Mouse (Mus musculus) layer of hippocampus, adult 11-12 months (tissue): ENCODE results near the gene Cnp.
"Not testable (repeated sequence)": the region's sequence is repeated elsewhere in the genome, so short reads cannot be mapped to it uniquely, and the experiment has no call there.

ENCODE experiments used
- DNase-seq: peaks from one replicate; pipeline ENCODE4 v3.0.0; 2022; ENCODE audit warnings: low spot score

Cnp gene

DNA sequence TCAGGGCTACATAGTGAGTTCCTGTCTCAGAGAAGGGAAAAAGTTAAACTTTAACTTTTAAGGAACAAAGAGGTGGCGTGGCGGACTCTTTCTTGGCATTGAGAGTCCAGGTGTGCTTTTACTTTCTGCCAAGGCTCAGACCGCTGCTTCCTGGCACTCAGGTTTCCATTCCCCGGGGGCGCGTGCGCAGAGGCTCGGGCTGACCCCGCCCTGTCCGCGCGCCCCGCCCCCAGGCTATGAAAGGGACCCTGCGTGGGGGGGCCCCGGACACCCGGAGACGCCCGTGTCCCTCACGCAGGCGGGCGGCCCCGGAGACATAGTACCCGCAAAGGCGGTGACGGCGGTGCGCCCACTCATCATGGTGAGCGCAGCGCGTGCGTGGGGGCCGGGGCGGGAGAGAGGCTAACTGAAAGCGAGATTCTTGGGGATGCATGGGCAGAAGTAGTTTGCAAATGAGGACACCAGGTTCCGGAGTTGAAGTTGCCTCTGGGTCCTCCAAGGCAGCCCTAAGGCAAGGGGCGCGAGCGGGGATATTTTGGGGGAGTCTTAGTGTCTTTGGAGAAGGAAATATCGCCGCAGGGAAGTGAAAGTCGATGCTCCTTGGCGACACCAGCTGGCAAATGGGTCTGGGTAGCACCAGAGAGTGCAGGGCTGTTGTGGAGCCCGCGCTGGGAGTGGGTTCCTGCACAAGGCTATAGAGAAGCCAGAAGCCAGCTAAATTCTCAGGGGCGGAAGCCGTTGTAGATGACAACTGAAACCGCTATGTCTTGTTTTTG is at the start of gene Cnp:
TSS of gene Cnp (plus strand) at position 197 of the 776 bp plus-strand sequence.
- peak; percentile 73 for DNase-seq

DNA sequence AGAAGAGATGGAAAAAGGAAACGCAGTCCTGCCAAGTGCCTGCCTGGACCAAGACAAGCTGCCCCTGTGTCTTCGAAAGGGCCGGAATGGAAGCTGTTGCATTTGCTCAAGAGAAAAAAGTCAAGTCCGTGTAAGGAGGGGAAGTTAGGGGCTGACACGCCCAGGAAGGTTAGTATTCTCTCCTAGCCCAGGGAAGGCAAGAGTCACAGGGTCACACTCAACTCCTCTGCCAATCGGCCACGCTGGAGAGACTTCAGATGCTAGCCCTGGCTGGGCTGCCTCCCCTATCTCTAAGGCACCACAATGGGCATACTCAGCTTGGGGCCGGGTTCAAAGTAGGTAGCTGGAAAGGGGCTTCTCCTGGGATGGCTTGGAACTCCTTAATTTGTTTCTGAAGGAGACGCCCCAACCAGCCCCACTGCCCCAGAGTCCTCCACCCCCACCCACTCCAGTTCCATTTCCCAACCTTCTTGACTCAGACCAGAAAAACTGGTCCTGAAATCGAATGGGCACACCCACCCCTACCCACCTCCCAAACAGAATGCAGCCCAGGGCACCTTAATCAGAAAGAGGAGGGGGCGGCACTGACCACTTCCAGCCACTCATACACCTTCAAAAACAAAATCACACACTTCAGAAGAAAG is 49.6 kb upstream of the Cnp start:
- no peak for DNase-seq

DNA sequence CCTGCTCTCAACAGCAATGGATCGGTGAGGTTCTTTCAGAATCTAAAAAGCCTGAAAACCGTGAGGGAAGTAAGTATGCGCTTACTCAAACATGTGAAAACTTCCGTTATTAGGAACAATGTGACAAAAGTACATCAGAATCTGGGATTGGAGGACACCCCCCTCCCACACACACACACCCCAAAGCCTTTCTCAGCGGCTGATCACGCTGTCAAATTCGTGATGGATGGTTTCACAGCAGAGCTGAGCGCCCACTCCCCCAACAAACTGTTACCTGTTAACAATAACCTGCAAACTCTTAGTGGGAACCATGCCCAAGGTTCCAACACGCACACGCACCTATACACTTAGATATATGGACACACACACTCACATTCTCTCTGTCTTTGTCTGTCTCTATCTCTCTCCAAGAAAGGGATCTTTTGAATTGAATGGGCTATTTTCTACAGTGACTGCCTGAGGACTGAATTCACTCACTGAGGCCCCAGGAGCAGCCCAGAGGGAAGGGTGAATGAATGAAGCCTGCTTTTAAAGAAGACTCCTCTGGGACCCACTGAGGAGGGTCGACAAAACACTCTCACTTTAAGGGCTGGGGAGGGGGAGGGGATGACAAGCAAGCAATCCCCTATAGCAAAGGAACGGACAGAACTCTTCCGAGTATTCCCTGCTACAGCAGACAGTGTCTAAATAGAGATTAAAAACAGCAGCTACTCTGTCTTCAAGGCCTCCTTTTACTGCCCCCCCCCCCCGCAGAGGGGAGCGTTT is 48.5 kb upstream of the Cnp start:
- no peak for DNase-seq

DNA sequence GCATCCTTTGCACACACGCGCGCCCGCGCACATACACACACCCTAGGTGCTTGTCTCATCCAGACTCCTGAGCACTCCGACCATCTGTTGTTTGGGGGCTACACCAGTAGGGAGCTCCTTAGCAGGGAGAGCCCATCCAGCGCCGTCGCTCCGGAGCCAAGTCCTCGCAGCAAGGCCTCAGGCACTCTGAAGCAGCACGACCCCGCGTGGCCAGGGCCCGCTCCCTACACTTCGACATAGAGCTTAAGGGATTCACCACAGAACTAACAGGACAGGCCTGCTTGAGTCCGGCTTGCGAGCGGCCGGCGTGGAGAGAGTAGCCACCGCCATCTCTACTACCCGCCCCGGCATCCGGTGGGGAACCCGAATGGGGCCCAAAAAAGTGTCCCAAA is 47.6 kb upstream of the Cnp start:
- DNase-seq, result peak; percentile 55

DNA sequence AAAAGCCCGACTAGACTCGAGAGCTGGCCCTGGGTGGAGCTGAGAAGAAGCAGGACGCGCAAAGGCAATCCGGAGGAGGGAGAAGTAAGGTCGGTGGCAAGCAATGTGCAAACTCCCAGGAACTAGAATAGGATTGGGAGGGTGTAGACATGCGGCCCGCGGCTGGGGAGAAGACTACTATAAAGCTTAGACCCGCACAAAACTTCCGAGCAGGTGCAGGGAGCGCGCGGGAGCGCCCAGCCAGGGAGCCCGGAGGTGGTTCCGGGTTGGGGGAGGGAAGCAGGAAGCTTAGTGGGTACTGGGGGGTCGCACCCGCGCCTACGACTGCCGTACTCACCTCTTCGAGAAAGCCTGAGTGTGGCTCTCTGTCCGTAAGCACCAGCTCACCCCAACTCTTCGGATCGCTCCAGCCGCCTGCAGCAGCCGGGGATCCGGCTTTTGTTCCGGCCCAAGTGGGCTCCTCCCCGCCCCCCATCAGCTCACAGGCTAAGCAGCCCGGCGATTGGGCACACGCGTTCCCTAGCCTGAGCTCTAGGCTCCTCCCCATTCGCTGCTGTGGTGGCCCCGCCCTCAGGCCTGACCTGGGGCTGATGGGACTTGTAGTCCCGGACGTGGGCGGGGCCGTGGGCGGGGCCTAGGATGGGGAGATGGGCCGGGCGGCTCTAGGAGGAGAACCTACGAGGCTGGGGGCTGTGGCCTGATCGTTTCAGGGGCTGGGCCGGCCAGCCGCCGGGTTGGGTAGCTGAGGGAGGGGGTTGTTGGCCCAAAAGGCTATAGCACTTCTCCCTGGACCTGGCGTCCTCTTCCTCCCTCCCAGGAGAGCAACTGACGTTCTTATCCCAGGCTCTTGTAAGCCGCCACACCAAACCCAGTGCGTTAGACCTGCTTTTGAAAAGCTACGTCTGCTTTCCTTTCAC is 47.0 kb upstream of the Cnp start, which contains the start of gene Acly:
TSS of gene Acly (minus strand) at position 543 of the 917 bp plus-strand sequence.
- DNase-seq, result peak; percentile 99

DNA sequence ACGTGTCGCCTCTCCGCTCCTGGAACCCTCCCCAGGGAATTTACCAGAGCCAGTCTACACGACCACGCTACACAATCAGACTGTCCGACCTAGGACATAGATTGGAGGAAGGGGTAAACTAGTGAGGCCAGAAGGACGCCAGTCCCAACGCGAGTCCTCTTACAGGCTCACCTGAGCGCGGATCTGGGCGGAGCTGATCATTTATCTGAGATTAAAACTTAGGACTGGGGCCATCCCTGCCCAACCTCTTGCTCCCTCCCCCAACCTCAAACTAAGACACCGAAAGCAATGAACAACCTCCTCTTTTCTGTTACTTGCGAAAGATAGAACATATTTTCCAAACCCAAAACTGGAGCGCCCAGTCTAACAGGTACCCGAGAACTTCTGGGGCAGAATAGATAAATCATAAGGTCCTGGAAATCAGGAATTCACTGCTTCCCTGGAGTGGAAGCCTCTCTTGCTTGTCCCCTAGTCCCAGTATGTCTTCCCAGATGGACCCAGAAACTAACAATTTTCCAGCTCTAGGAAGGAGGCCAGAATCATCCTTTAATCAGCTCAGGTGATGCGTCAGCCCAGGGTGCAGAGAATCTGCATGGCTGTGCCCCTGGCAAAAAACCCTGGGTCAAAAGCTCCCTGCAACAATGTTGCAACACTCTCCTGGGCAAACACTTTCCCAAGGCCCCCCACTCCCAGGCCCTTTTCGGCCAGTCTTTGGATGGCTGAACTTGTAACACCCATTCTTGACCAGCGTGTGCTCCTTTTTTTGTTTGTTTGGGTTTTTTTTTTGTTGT is 46.1 kb upstream of the Cnp start:
- DNase-seq, result no peak

DNA sequence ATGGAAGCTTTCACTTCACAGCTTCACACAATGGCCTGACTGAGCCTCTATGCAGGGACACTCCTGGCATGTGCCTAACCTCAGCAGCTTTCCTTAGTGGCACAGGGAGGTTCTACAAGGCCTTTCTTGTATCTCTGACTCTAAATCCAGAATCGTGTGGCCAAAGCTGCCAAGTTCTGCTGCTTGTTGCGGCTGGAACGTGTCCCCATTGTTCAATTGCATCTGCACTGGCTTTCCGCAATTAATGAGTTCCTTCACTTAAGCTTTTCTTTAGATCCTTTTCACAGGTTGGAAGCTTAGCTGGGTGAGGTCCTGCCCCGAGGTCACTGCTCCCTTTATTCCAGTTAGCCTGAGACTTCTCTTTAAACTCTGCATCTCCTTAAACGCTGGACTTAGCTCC is 40.8 kb upstream of the Cnp start:
- DNase-seq, result no peak

DNA sequence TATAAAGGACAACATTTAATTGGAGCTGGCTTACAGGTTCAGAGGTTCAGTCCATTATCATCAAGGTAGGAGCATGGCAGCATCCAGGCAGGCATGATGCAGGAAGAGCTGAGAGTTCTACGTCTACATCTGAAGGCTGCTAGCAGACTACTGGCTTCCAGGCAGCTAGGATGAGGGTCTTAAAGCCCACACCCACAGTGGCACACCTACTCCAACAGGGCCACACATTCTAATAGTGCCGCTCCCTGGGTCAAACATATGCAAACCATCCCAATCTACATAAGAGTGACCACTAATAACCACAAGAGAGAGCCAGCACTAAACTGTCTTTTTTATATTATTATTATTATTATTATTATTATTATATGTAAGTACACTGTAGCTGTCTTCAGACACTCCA is 40.3 kb upstream of the Cnp start:
- not testable (repeated sequence) for DNase-seq

DNA sequence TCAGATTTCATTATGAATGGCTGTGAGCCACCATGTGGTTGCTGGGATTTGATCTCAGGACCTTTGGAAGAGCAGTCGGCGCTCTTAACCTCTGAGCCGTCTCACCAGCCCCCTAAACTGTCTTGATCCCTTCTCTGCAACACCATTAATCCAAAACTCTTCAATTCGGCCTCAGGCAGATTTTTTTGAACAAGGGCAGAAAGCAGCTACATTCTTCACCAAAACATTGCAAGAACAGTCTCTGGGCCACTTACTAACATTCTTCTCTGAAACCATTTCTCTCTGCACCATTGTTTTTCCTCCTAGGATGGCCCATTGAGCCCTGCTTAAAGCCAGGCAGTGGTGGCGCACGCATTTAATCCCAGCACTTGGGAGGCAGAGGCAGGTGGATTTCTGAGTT is 39.9 kb upstream of the Cnp start:
- DNase-seq, result not testable (repeated sequence)

DNA sequence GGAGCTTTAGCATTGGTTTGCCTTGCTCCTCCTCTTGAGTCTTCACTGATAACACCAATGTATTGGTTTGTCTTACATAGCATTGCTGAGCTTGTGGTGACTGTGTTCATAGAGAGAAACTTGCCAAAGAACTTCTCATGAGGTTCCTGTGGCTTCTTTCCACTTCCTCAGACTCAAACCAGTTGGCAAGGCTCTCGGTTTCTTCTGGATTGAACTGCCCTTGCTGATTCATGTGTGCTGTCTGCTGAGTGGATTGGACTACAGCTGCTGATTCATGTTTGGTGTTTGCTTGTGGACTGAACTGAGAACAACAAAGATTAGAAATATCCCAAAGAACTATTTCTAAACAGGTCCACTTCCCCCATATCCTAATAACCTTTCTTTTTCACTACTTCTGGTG is 38.7 kb upstream of the Cnp start:
- DNase-seq, result no peak

DNA sequence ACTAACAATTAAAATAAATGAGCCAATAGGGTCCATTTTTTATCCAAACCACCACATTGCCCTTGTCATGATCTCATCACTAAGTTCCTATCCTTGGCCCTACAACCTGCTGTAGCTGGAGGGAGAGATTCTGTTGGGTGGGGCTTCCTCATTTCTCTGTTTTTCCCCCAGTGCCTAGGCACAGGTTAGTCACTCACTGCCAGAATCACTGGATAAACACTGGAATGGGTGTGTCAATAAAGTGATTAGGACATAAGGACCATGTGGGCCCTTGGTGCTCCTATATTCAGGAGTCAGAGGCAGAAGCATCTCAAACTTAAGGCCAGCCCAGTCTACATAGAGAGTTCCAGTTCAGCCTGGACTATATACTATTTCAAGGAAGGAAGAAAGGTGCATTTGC is 38.2 kb upstream of the Cnp start:
- no peak for DNase-seq

DNA sequence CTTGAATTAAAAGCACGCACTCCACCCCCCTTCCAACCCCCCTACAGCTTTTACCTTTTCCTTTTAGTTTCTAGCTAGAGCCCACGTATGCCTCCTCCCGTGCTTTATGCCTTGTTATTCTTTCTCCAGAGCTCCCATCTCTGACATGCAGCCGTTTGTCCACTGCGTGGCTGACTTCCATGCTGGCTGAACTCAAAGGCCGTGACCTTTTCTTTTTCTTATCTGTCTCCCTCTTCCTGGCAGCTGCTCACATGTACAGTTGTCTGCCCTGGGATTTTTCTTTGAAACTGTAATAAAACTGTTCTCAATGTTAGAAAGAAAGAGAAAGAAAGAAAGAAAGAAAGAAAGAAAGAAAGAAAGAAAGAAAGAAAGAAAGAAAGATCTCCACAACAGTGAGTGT is 33.7 kb upstream of the Cnp start:
- DNase-seq, result no peak

DNA sequence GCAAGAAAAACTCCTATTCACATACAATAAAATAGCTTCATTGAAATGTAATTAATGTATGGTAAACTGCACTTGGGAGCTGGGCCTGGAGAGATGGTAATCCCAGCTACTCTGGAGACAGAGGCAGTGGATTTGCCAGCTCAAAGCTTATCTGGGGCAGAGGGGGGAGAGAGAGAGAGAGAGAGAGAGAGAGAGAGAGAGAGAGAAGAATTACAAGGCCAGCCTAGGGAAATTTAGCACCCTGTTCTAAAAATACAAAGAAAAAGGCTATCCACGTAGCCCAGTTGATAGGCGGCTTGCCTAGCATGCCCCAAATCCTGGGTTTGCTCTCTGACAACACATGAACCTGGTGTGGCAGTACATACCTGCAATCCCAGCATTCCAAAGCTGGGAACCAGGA is 33.1 kb upstream of the Cnp start:
- no peak for DNase-seq

DNA sequence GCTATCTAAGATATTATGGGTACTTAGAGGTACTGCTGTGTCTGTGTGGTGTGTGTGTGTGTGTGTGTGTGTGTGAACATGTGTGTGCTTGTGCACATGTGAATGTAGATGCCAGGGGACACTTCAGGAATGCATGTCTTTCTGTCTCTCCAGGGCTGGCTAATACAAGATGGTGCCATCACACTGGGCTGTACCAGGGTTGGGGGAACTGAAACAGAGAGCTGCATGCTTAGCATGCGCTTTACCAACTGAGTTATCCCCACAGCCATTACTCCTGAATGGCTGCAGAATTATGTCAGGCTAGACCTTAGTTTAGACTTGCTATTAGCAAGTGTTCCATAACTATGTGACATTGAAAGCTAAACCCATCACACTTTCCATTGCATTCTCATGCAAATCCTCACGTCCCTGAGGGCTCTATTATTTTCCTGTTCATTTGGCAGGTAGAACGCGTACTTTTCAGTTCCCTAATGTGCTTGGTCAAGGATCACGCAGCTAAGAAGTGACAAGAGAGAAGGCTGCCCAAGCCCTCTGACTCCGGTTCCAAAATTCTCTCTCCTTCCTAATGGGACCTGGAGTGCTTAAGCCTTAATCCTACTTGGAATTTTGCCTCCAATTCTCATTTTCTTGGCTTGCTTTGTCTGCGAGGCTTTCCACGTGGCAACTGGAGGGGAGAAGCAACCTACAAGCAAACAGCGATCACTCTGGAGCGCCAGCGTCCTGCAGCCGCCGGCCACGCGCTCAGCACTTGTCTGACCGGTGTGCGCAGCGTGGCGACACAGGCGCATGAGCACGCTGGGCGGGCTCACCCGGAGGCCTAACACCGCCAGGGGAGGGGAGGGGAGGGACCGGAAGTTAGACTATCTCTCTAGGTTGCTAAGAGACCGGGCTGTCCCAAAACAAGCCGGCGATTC is 29.6 kb upstream of the Cnp start, which contains the start of gene Ttc25:
TSS of gene Ttc25 (plus strand) at position 776 of the 914 bp plus-strand sequence.
- DNase-seq, result peak; percentile 85

DNA sequence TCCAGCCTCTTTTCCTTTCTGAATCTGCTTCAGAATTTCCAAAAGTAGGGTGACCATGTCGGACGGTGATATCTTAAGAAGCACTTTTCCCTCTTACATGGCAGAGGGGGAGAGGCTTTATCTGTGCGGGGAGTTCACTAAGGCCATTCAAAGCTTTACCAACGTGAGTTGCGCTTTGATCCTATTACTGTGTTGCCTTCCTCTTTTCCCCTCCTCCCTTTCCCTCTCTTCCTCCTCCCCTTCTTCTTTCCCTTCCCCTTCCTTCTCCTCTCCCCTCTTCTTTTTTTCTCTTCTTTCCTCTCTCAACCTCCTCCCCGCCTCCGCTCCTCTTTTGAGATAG is 29.0 kb upstream of the Cnp start:
- DNase-seq, result no peak

DNA sequence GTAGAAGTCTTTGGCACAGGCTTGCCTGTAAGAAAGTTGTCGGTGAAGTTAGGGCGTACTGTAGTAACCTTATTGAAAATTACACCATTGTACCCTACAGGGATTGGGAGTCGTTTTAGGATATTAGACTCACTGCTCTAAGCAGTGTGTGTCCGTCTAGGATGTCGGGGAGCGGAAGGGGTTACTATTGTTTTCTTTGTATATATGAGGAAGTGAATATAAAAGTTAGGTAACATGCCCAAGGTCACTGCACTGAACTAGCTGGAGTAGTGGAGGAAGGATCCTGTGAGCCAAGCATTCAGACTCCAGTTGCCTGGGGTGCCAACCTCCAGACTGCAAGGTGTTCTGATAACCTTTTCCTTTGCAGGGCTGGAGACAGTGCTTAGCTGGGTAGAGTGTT is 27.7 kb upstream of the Cnp start:
- DNase-seq, result no peak

DNA sequence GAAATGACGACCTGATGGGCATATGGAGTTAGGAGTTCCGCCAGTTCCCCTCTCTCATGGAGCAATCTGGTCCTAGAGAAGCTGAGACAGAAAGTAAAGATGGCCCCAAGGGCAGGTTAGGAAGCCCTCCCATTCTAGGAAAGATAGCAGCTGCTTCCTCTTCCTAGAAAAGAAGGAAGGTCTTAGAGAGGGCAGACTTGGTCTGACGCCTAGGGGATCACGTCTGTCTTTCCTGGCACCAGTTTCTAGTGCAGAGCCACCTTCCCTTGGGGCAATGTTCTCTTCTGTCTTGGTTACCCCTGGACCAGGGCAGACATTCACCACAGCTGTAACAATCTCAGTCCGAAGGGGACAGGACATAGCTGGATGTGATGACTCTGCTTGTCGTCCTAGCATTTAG is 26.6 kb upstream of the Cnp start:
- DNase-seq, result no peak

DNA sequence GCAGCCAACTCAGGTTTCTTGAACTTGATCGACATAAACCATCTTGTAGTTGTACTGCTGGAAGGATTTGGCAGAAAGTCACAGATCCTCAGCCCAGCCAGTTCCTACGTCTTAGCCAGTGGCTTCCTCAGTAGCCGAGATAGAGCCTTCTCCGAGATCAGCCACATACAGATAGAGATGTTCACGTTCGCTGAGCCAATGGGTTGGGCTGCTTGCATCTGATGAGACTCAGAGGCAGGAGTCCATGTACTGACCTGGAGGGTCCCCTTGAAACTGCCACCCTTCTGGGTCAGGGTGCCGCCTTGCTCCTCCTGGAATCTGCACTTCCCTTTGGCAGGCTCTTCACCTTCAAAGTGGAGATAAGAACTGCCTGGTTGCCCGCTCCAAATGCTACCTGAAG is 25.2 kb upstream of the Cnp start:
- DNase-seq, result no peak

DNA sequence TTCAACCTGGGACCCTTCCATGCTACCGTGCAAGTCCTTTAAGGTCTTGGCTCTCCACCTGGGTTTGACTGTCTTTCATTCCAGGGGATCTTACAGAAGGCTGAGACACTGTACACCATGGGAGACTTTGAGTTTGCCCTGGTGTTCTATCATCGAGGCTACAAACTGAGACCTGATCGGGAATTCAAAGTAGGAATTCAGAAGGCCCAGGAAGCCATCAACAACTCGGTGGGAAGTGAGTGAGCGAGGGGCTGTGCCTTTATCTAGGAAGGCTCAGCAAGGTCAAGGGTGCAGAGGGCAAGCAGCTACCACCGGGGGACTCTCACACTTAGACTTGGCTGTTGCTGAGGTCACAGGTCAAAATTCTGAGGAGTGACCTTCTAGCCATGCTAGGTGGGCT is 24.6 kb upstream of the Cnp start:
- DNase-seq, result no peak

DNA sequence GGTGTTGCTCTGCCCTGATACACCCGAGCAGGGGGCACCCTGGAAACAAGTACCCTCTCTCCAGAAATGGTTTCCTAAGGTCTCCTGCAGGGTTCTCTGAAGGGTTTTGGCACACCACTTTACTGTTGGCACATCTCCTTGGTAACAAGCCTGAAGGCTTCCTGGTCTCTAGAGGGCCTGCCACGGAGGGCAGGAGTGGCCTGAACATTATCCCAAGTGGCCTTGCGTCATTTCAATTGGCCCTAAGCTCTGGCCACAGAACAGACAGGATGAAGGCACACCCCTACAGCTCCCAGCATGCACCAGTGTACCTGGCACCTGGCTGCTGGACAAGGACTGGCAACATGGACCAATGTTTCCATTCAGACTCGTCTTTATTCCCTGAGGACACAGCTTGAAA is 21.9 kb upstream of the Cnp start:
- no peak for DNase-seq
